Mouse (Mus musculus): ENCODE results near the gene Cep57l1. TPM values are rescaled to one million over a fixed set of nuclear protein-coding genes. Genes with fewer than 3 reads are reported as not detected.
A peak's percentile ranks its signal among the peaks of the same experiment; 100 is the strongest.

Cep57l1 gene
- polyA plus RNA-seq, 1 experiment from 2014 or later, result 14.3 TPM

- ATAC-seq, result no peak
- Histone ChIP-seq H3K27me3 (replicated peaks; ENCODE audit: control insufficient read depth, insufficient read depth, low read length) (no peaks in the 10 kb centered on the region), H3K4me1 (ENCODE audit: control insufficient read depth, insufficient read depth, low read depth, low read length) (no peaks in the 10 kb centered on the region), H3K9ac (ENCODE audit: low read depth, low read length) (no peak overlapping the region), H3K27ac (ENCODE audit: low read depth, low read length) (no peak overlapping the region), H3K9me3 (ENCODE audit: control insufficient read depth, low read length) (no peaks in the 10 kb centered on the region), H3K4me2 (ENCODE audit: low read length) (no peak overlapping the region), H3K4me3 (ENCODE audit: low read length) (no peak overlapping the region), H3K36me3 (ENCODE audit: control insufficient read depth, insufficient read depth, low read length) (no peaks in the 10 kb centered on the region)
- 72% methylated on average over 8 of the region's 8 CpGs for WGBS
These were observed 100.3 kb downstream of the Cep57l1 start for GRCm38 (mm10) chr10:41709341-41709740.

DNA sequence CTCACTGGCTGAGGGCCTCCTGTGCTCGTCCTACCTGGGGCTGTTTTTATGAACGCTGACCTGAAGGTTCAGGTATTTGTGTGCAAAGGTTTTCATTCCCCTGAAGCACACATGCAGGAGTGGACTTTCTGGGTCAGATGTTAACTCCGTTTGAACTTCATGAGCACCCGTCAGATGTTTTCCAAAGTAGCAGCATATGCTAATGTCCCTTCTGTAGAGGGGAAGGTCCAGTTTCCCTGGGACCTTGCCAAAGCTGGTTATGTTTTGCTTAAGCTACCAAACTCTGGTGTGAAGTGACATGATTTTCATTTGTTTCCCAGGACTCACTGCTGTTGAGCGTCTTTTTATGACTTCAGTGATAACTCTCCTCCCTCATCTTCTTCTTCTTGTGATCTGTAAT is 110.0 kb downstream of the Cep57l1 start:
- Histone ChIP-seq H3K4me3 (ENCODE audit: low read length) (no peak overlapping the region), H3K9ac (ENCODE audit: low read depth, low read length) (no peak overlapping the region), H3K27me3 (replicated peaks; ENCODE audit: control insufficient read depth, insufficient read depth, low read length) (no peaks in the 10 kb centered on the region), H3K4me1 (ENCODE audit: control insufficient read depth, insufficient read depth, low read depth, low read length) (no peaks in the 10 kb centered on the region), H3K36me3 (ENCODE audit: control insufficient read depth, insufficient read depth, low read length) (no peaks in the 10 kb centered on the region), H3K27ac (ENCODE audit: low read depth, low read length) (no peak overlapping the region), H3K9me3 (ENCODE audit: control insufficient read depth, low read length) (no peaks in the 10 kb centered on the region), H3K4me2 (ENCODE audit: low read length) (no peak overlapping the region)
- WGBS, result 87% methylated on average over 5 of the region's 5 CpGs
- ATAC-seq, result no peak

DNA sequence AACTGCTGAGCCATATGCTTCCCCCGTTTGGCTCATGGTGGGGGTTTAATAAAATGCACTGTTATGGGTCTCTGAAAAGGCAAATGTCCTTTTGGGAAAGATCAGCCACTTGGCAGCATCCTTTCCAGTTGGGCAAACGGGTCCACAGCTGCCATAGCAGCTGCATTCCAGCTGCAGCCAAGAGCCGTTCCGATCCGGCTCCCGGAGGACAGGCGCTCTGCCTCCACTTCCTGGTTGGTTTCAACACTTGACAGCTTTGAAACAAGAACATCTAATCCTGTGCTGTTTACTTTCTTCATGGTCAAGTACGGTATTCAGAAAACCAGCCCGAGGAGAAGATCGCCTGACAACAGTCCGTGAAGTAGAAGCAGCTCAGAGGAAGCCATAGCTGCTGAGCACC is 112.6 kb downstream of the Cep57l1 start:
- no peaks in the 10 kb centered on the region for H3K27me3 ChIP-seq (replicated peaks; ENCODE audit: control insufficient read depth, insufficient read depth, low read length)
- no peak for ATAC-seq
- H3K4me1 ChIP-seq (ENCODE audit: control insufficient read depth, insufficient read depth, low read depth, low read length), result no peaks in the 10 kb centered on the region
- 79% methylated on average over 11 of the region's 11 CpGs for WGBS
- no peak overlapping the region for H3K27ac ChIP-seq (ENCODE audit: low read depth, low read length)
- H3K9ac ChIP-seq (ENCODE audit: low read depth, low read length), result no peak overlapping the region
- H3K36me3 ChIP-seq (ENCODE audit: control insufficient read depth, insufficient read depth, low read length), result no peaks in the 10 kb centered on the region
- no peaks in the 10 kb centered on the region for H3K9me3 ChIP-seq (ENCODE audit: control insufficient read depth, low read length)
- no peak overlapping the region for H3K4me3 ChIP-seq (ENCODE audit: low read length)
- no peak overlapping the region for H3K4me2 ChIP-seq (ENCODE audit: low read length)

DNA sequence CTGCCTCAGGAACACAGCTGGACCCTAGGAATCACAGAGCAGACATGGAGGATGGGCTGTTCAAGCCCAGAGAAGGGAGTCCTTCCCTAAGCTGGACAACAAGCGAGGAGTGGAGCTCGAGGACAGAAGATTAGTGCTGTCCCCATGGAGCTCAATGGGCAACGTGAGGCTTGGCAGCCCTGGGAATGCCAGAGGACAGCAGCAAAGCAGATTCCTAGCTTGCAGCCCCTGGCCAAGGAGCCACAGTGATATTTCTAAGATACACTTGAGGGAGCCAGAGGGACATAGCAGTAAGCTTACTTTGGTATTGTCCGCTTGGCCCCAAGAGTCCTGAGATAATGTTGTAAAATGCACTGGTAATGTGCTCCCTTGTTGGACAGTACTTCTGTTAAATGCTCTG is 118.7 kb downstream of the Cep57l1 start:
- no peaks in the 10 kb centered on the region for H3K27me3 ChIP-seq (replicated peaks; ENCODE audit: control insufficient read depth, insufficient read depth, low read length)
- H3K36me3 ChIP-seq (ENCODE audit: control insufficient read depth, insufficient read depth, low read length), result no peaks in the 10 kb centered on the region
- H3K27ac ChIP-seq (ENCODE audit: low read depth, low read length), result no peak overlapping the region
- no peaks in the 10 kb centered on the region for H3K4me1 ChIP-seq (ENCODE audit: control insufficient read depth, insufficient read depth, low read depth, low read length)
- H3K9me3 ChIP-seq (ENCODE audit: control insufficient read depth, low read length), result no peaks in the 10 kb centered on the region
- no peak overlapping the region for H3K9ac ChIP-seq (ENCODE audit: low read depth, low read length)
- no peak overlapping the region for H3K4me3 ChIP-seq (ENCODE audit: low read length)
- ATAC-seq, result no peak
- 65% methylated on average over 4 of the region's 4 CpGs for WGBS
- H3K4me2 ChIP-seq (ENCODE audit: low read length), result no peak overlapping the region

- Histone ChIP-seq H3K27me3 (replicated peaks; ENCODE audit: control insufficient read depth, insufficient read depth, low read length) (no peaks in the 10 kb centered on the region), H3K4me3 (ENCODE audit: low read length) (peak overlapping the region; percentile 46), H3K4me1 (ENCODE audit: control insufficient read depth, insufficient read depth, low read depth, low read length) (no peaks in the 10 kb centered on the region), H3K36me3 (ENCODE audit: control insufficient read depth, insufficient read depth, low read length) (no peaks in the 10 kb centered on the region), H3K27ac (ENCODE audit: low read depth, low read length) (no peak overlapping the region), H3K4me2 (ENCODE audit: low read length) (peak overlapping the region; percentile 85), H3K9ac (ENCODE audit: low read depth, low read length) (peak overlapping the region; percentile 46; the same call in 1 of the 2 replicates), H3K9me3 (ENCODE audit: control insufficient read depth, low read length) (no peaks in the 10 kb centered on the region)
- WGBS, result 23% methylated on average over 24 of the region's 24 CpGs
- ATAC-seq, result peak; percentile 56; the same call in 1 of the 2 replicates
These were observed 119.5 kb downstream of the Cep57l1 start for GRCm38 (mm10) chr10:41689941-41690887.

- 7% methylated on average over 21 of the region's 21 CpGs for WGBS
- no peak overlapping the region for H3K9ac ChIP-seq (ENCODE audit: low read depth, low read length)
- no peak for ATAC-seq
These were observed 125.1 kb downstream of the Cep57l1 start for GRCm38 (mm10) chr10:41684548-41684996.

DNA sequence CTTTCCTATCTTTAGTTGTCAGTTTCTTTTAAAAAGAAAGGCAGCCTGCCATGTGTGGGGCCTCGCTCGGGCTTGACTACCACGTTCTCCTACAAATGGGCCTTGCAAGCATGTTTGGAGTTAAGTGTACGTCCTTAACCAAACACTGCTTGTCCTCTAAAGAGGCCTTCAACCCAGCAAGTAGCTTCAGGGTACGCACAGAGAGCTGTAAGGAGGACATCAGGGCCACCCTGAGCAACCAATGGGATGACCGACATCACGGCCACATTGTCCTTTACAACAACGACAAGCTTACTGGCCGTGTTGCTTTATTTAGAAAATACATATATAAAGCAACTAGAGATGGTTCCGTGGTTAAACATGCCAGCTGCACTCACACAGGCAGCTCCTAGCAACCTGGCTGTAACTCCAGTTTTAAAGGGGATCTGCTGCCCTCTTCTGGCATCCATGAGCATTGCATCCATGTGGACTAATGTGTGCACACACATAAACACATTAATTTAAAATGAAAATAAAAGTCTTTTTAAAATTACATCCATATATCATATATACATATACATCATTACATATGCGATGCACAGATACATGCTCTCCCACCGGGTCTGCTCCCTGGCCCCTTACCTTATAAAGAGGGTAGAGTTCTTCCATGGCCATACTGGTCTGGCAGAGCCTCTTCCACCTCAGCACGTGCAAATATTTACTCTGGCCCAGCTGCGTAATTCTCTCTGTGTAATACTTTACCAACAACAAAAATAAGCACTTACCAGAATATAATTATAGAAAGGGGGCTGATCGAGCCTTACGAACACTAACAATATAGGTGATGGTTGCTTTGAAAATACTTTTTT is 126.9 kb downstream of the Cep57l1 start:
- Histone ChIP-seq H3K27ac (ENCODE audit: low read depth, low read length) (no peak overlapping the region), H3K4me1 (ENCODE audit: control insufficient read depth, insufficient read depth, low read depth, low read length) (peaks cover 5% of the 10 kb centered on the region; the same call in 1 of the 2 replicates), H3K36me3 (ENCODE audit: control insufficient read depth, insufficient read depth, low read length) (no peaks in the 10 kb centered on the region), H3K4me2 (ENCODE audit: low read length) (no peak overlapping the region), H3K27me3 (replicated peaks; ENCODE audit: control insufficient read depth, insufficient read depth, low read length) (0 out of 2 replicates have a peak, but pooled peaks cover 2% of the 10 kb centered on the region), H3K9ac (ENCODE audit: low read depth, low read length) (no peak overlapping the region), H3K9me3 (ENCODE audit: control insufficient read depth, low read length) (no peaks in the 10 kb centered on the region), H3K4me3 (ENCODE audit: low read length) (no peak overlapping the region)
- peak; percentile 63 for ATAC-seq
- 37% methylated on average over 16 of the region's 16 CpGs for WGBS

More at GRCm38 (mm10) chr10:41684548-41684996, 125.1 kb downstream of the Cep57l1 start:
- H3K27ac ChIP-seq (ENCODE audit: low read depth, low read length), result no peak overlapping the region
- 0 out of 2 replicates have a peak, but pooled peaks cover 2% of the 10 kb centered on the region for H3K4me1 ChIP-seq (ENCODE audit: control insufficient read depth, insufficient read depth, low read depth, low read length)
- H3K27me3 ChIP-seq (replicated peaks; ENCODE audit: control insufficient read depth, insufficient read depth, low read length), result 0 out of 2 replicates have a peak, but pooled peaks cover 2% of the 10 kb centered on the region
- H3K4me3 ChIP-seq (ENCODE audit: low read length), result no peak overlapping the region
- H3K36me3 ChIP-seq (ENCODE audit: control insufficient read depth, insufficient read depth, low read length), result no peaks in the 10 kb centered on the region
- H3K9me3 ChIP-seq (ENCODE audit: control insufficient read depth, low read length), result no peaks in the 10 kb centered on the region
- H3K4me2 ChIP-seq (ENCODE audit: low read length), result peak overlapping the region; percentile 41

DNA sequence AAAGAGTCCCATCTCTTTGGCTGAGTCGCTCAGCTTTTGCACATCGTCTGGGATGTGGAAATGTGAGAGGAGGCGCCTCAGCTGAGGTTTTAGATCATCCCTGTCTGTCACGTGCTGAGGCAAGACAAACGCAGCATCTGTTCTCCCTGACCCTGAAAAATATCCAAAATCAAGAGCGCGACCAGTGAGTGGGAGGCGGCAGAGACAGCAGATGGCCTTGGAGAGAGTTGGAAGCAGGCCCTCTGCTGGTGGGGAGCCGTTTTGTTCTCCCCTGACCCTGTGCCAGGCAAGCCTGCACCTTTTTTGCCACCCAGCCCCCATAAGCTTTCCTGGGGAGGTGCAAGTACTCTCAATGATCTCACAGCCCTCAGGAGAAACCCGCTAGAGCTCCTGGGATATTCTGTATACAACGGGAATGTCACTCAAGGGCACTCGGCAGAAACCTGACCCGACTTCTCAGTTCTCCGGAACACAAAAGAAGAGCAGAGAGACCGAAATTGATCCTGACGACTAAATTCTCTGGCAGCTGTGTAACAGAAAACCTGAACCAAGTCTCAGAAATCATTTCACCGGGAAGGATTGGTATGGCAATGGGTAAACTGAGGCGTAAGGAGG is 130.8 kb downstream of the Cep57l1 start:
- H3K27ac ChIP-seq (ENCODE audit: low read depth, low read length), result no peak overlapping the region
- no peak overlapping the region; the same call in 1 of the 2 replicates for H3K4me3 ChIP-seq (ENCODE audit: low read length)
- H3K36me3 ChIP-seq (ENCODE audit: control insufficient read depth, insufficient read depth, low read length), result no peaks in the 10 kb centered on the region
- ATAC-seq, result peak; percentile 84
- 18% methylated on average over 18 of the region's 18 CpGs for WGBS
- H3K27me3 ChIP-seq (replicated peaks; ENCODE audit: control insufficient read depth, insufficient read depth, low read length), result 0 out of 2 replicates have a peak, but pooled peaks cover 1% of the 10 kb centered on the region
- no peaks in the 10 kb centered on the region for H3K9me3 ChIP-seq (ENCODE audit: control insufficient read depth, low read length)
- peak overlapping the region; percentile 45 for H3K4me2 ChIP-seq (ENCODE audit: low read length)
- H3K9ac ChIP-seq (ENCODE audit: low read depth, low read length), result no peak overlapping the region
- H3K4me1 ChIP-seq (ENCODE audit: control insufficient read depth, insufficient read depth, low read depth, low read length), result peaks cover 3% of the 10 kb centered on the region; the same call in 1 of the 2 replicates
